Comparison of ENCODE assay signal across 29 mouse cellular contexts in the genomic region with DNA sequence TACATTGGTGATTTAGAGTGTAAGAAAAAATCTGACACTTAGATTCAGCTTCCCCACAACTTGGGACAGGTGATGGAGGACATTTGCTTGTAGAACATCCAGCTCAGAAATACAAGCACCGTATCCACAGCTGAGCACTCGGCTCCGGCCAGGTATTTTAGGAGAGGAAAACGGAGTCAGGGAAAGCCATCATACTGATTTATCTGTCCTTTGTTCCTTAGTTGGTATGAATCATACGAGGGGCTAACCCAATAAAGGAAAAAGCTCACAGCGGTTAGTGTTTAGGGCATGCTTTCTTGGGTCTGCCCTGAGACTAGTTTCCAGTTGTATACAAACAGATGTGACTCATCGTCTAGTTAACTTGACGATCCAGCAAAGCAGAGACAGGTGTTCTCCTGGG.
A peak's percentile ranks its signal among the peaks of the same experiment; 100 is the strongest.
DNase-seq lines count a peak whose midpoint lies in the region; ATAC-seq and TF ChIP-seq lines count a peak whose summit lies in the region.
"Had no signal": no experiment of that assay in that cellular context is flagged by ENCODE, and none has a peak within 500 bp of the region (broad histone marks: within the 10 kb centered on the region; RNA-seq: fewer than 3 reads in every experiment).

No protein-coding gene starts in this region.

- TF ChIP-seq CTCF in testis, adult 2 months (IDR thresholded peaks at IDR 0.05; ENCODE audit: control insufficient read depth, insufficient read depth, insufficient replicate concordance, low read depth, low read length): no peak

- peak; percentile 14 for DNase-seq in kidney, adult 9 months
- no peak for DNase-seq in kidney, postnatal 25 days
- DNase-seq in testis, postnatal 14 days (ENCODE audit: low spot score): no peak
- no peak for DNase-seq in right cerebral cortex, postnatal 10 days (ENCODE audit: low spot score in 2 of 2)
- no peak for DNase-seq in liver
- DNase-seq: adrenal gland, adult 2 months; adrenal gland, postnatal 36 days; cerebellum, adult 8-10 months; cerebellum, postnatal 36 days; gastrocnemius, postnatal 25 days; heart, adult 18-20 months; heart, postnatal 4 days; layer of hippocampus, adult 9-11 months; lung, embryonic 14.5 days; lung, postnatal 14 days; right cerebral cortex, adult 18-20 months; right cerebral cortex, postnatal 4 days; thymus, adult 2 months; thymus, postnatal 36 days had no signal

- no peak overlapping the region for H3K4me2 ChIP-seq in stomach, embryonic 14.5 days (replicated peaks; ENCODE audit: low read depth, low read length)
- H3K4me2 ChIP-seq: forebrain, embryonic 13.5 days; heart, embryonic 12.5 days; hindbrain, embryonic 13.5 days; liver, embryonic 15.5 days; lung, embryonic 14.5 days; midbrain, embryonic 15.5 days; neural tube, embryonic 12.5 days had no signal

- no peaks in the 10 kb centered on the region for H3K36me3 ChIP-seq in testis, adult 2 months (ENCODE audit: control insufficient read depth, insufficient read depth, low read length)
- H3K36me3 ChIP-seq in stomach, embryonic 14.5 days (ENCODE audit: control insufficient read depth, insufficient read depth, low read length): no peaks in the 10 kb centered on the region
- H3K36me3 ChIP-seq: heart, embryonic 12.5 days; hindbrain, embryonic 13.5 days; liver, embryonic 15.5 days; midbrain, embryonic 15.5 days; neural tube, embryonic 12.5 days had no signal

- peaks cover 5% of the 10 kb centered on the region for H3K4me1 ChIP-seq in testis, adult 2 months (ENCODE audit: control insufficient read depth, insufficient read depth, low read length)
- peaks cover 20% of the 10 kb centered on the region; the same call in 1 of the 2 replicates for H3K4me1 ChIP-seq in stomach, embryonic 14.5 days (ENCODE audit: control insufficient read depth, insufficient read depth, low read length)
- H3K4me1 ChIP-seq: liver, embryonic 15.5 days had no signal

- H3K27ac ChIP-seq in testis, adult 2 months (ENCODE audit: control insufficient read depth, insufficient read depth, low read depth, low read length): no peak overlapping the region
- H3K27ac ChIP-seq in stomach, embryonic 14.5 days (ENCODE audit: low read length): no peak overlapping the region
- H3K27ac ChIP-seq: forebrain, embryonic 13.5 days; hindbrain, embryonic 13.5 days; liver, embryonic 15.5 days; midbrain, embryonic 15.5 days; neural tube, embryonic 12.5 days had no signal

- TF ChIP-seq POLR2A in testis, adult 2 months (IDR thresholded peaks at IDR 0.05; ENCODE audit: control insufficient read depth, low read depth, low read length): no peak

- no peaks in the 10 kb centered on the region for H3K27me3 ChIP-seq in testis, adult 2 months (ENCODE audit: control insufficient read depth, insufficient read depth, low read length)
- H3K27me3 ChIP-seq in stomach, embryonic 14.5 days (ENCODE audit: control insufficient read depth, insufficient read depth, low read length): no peaks in the 10 kb centered on the region
- H3K27me3 ChIP-seq: forebrain, embryonic 13.5 days; heart, embryonic 12.5 days; hindbrain, embryonic 13.5 days; liver, embryonic 15.5 days; midbrain, embryonic 15.5 days; neural tube, embryonic 12.5 days had no signal

- ATAC-seq in stomach, embryonic 14.5 days (ENCODE audit: insufficient number of reproducible peaks, insufficient read depth, low FRiP score, low read depth): 0 out of 2 replicates have a peak, but pooled peaks have one; percentile 7
- ATAC-seq: activated CD4-positive, CD25-positive, alpha-beta regulatory T cell, adult 4 months; forebrain, embryonic 13.5 days; intestine, postnatal 0 days; midbrain, embryonic 15.5 days had no signal

- no peak overlapping the region for H3K9ac ChIP-seq in stomach, embryonic 14.5 days (replicated peaks; ENCODE audit: low read depth, low read length)
- H3K9ac ChIP-seq: forebrain, embryonic 13.5 days; heart, embryonic 12.5 days; hindbrain, embryonic 13.5 days; liver, embryonic 15.5 days; lung, embryonic 14.5 days; midbrain, embryonic 15.5 days; neural tube, embryonic 12.5 days had no signal

- H3K4me3 ChIP-seq in testis, adult 2 months (ENCODE audit: control insufficient read depth, low read depth, low read length): peak overlapping the region; percentile 19; the same call in 1 of the 2 replicates
- no peak overlapping the region for H3K4me3 ChIP-seq in stomach, embryonic 14.5 days (ENCODE audit: low read depth, low read length)
- H3K4me3 ChIP-seq: forebrain, embryonic 13.5 days; heart, embryonic 12.5 days; hindbrain, embryonic 13.5 days; liver, embryonic 15.5 days; midbrain, embryonic 15.5 days; neural tube, embryonic 12.5 days had no signal

- WGBS in stomach, embryonic 14.5 days: 50% methylated on average over 8 of the region's 8 CpGs

- H3K9me3 ChIP-seq in stomach, embryonic 14.5 days (ENCODE audit: control insufficient read depth, low read depth, low read length): no peaks in the 10 kb centered on the region
- H3K9me3 ChIP-seq: forebrain, embryonic 13.5 days; heart, embryonic 12.5 days; hindbrain, embryonic 13.5 days; liver, embryonic 15.5 days; midbrain, embryonic 15.5 days; neural tube, embryonic 12.5 days had no signal
